Mouse (Mus musculus) heart, embryonic 14.5 days (tissue): ENCODE data around the gene Stard13. TPM values are rescaled to one million over a fixed set of nuclear protein-coding genes. Genes with fewer than 3 reads are reported as not detected.

Source experiments
- ATAC-seq: fragments of 200-750 bp; cut with Nextera tagmentation; 2 replicates; pipeline ENCODE4 v1.8.0; 2017; ENCODE audit warnings: low read depth, moderate TSS enrichment; ENCODE audit not compliant: insufficient number of reproducible peaks, insufficient read depth, low FRiP score
- H3K27ac ChIP-seq, 2 experiments: fragments of 200-500 bp in 1 of 2; fragments of 300-500 bp in 1 of 2; sonication (generic) in 1 of 2; replicated peaks in 1 of 2; 2 replicates each; pipeline ENCODE4 v1.5.1; 2012 to 2014; ENCODE audit warnings: low read depth in 2 of 2, low read length in 2 of 2, control low read depth in 1 of 2, mild to moderate bottlenecking in 1 of 2, mixed read lengths in 1 of 2; ENCODE audit not compliant: control insufficient read depth in 1 of 2, insufficient read depth in 1 of 2
- H3K27me3 ChIP-seq: fragments of 300-500 bp; sonication (generic); 2 replicates; pipeline ENCODE4 v1.6.1; 2014; ENCODE audit warnings: mild to moderate bottlenecking, low read length, control low read depth; ENCODE audit not compliant: control insufficient read depth, insufficient read depth
- H3K36me3 ChIP-seq: fragments of 300-500 bp; sonication (generic); 2 replicates; pipeline ENCODE4 v1.6.1; 2014; ENCODE audit warnings: mild to moderate bottlenecking, control low read depth, low read length, mixed read lengths; ENCODE audit not compliant: control insufficient read depth, insufficient read depth
- H3K4me1 ChIP-seq, 2 experiments: fragments of 200-500 bp in 1 of 2; fragments of 300-500 bp in 1 of 2; sonication (generic) in 1 of 2; 2 replicates each; pipeline ENCODE4 v1.6.1; 2012 to 2014; ENCODE audit warnings: low read length in 2 of 2, control low read depth in 1 of 2, mixed read lengths in 1 of 2; ENCODE audit not compliant: control insufficient read depth in 2 of 2, insufficient read depth in 2 of 2
- H3K4me2 ChIP-seq: fragments of 300-500 bp; sonication (generic); 2 replicates; pipeline ENCODE4 v1.6.1; 2014; ENCODE audit warnings: mild to moderate bottlenecking, low read length
- H3K4me3 ChIP-seq, 2 experiments: fragments of 200-500 bp in 1 of 2; fragments of 300-500 bp in 1 of 2; sonication (generic) in 1 of 2; 2 replicates each; pipeline ENCODE4 v1.5.1; 2012 to 2014; ENCODE audit warnings: low read length in 2 of 2, mild to moderate bottlenecking in 2 of 2, control low read depth in 1 of 2, low read depth in 1 of 2, moderate library complexity in 1 of 2; ENCODE audit not compliant: control insufficient read depth in 1 of 2, insufficient read depth in 1 of 2
- H3K9ac ChIP-seq: fragments of 300-500 bp; sonication (generic); 2 replicates; pipeline ENCODE4 v1.6.1; 2014; ENCODE audit warnings: mild to moderate bottlenecking, low read length
- H3K9me3 ChIP-seq: fragments of 300-500 bp; sonication (generic); 2 replicates; pipeline ENCODE4 v1.6.1; 2016; ENCODE audit warnings: low read length, control low read depth; ENCODE audit not compliant: control insufficient read depth
- WGBS: fragments of 180-500 bp; shearing (Covaris S2); extraction: QIAGEN DNeasy Blood & Tissue Kit; methylation state at CpG from one replicate; pipeline ENCODE4 v1.1.7; 2014; 5-methylcytosine and 5-hydroxymethylcytosine counted together
- polyA plus RNA-seq: library from polyadenylated mRNA; unstranded; fragments of >200 nt; fragmentation: Nextera tagmentation; extraction: Ambion mirVana; gene quantifications from 2 replicates; pipeline ENCODE4 v1.2.1, GENCODE M21; 2014

Stard13 gene
- polyA plus RNA-seq, 1 experiment from 2014 or later, result 3.4 TPM

GRCm38 (mm10) chr5:151127298-151127717 is 106.3 kb downstream of the Stard13 start:
- Histone ChIP-seq H3K27me3 (no peaks in the 10 kb centered on the region), H3K9ac (no peak overlapping the region), H3K36me3 (no peaks in the 10 kb centered on the region), H3K4me3 (no peak overlapping the region), H3K4me2 (peak overlapping the region; percentile 18; the same call in 1 of the 2 replicates), H3K27ac (no peak overlapping the region), H3K9me3 (no peaks in the 10 kb centered on the region), H3K4me1 (peaks cover 2 to 6% of the 10 kb centered on the region in 2 experiments; a peak in 3 of 4 replicates)
- ATAC-seq, result no peak
- WGBS, result 43% methylated on average over 6 of the region's 6 CpGs

GRCm38 (mm10) chr5:151126608-151127005 is 107.0 kb downstream of the Stard13 start:
- ATAC-seq, result no peak
- no peak overlapping the region for H3K27ac ChIP-seq
- H3K9ac ChIP-seq, result no peak overlapping the region
- no peaks in the 10 kb centered on the region for H3K9me3 ChIP-seq
- no peaks in the 10 kb centered on the region for H3K36me3 ChIP-seq
- no peak overlapping the region for H3K4me3 ChIP-seq
- 81% methylated on average over 10 of the region's 10 CpGs for WGBS
- no peak overlapping the region for H3K4me2 ChIP-seq
- no peaks in the 10 kb centered on the region for H3K27me3 ChIP-seq
- peaks cover 2 to 6% of the 10 kb centered on the region in 2 experiments; a peak in 3 of 4 replicates for H3K4me1 ChIP-seq

GRCm38 (mm10) chr5:151125985-151126607 is 107.5 kb downstream of the Stard13 start:
- Histone ChIP-seq H3K4me1 (peaks cover under 1 to 2% of the 10 kb centered on the region in 2 experiments; a peak in 3 of 4 replicates), H3K9ac (no peak overlapping the region), H3K4me3 (no peak overlapping the region), H3K27me3 (no peaks in the 10 kb centered on the region), H3K27ac (no peak overlapping the region), H3K9me3 (no peaks in the 10 kb centered on the region), H3K36me3 (no peaks in the 10 kb centered on the region), H3K4me2 (peak overlapping the region; percentile 21; the same call in 1 of the 2 replicates)
- ATAC-seq, result no peak
- 63% methylated on average over 6 of the region's 6 CpGs for WGBS

GRCm38 (mm10) chr5:151117846-151118245 is 115.8 kb downstream of the Stard13 start:
- no peak overlapping the region for H3K27ac ChIP-seq
- no peak for ATAC-seq
- no peaks in the 10 kb centered on the region for H3K36me3 ChIP-seq
- H3K27me3 ChIP-seq, result no peaks in the 10 kb centered on the region
- H3K9me3 ChIP-seq, result no peaks in the 10 kb centered on the region
- peaks cover 6 to 7% of the 10 kb centered on the region in 2 experiments; a peak in 3 of 4 replicates for H3K4me1 ChIP-seq
- WGBS, result 59% methylated on average over 2 of the region's 2 CpGs
- no peak overlapping the region for H3K4me3 ChIP-seq
- H3K4me2 ChIP-seq, result no peak overlapping the region
- no peak overlapping the region for H3K9ac ChIP-seq

GRCm38 (mm10) chr5:151116192-151116887 is 117.3 kb downstream of the Stard13 start:
- Histone ChIP-seq H3K27ac (no peak overlapping the region), H3K4me2 (no peak overlapping the region), H3K36me3 (no peaks in the 10 kb centered on the region), H3K27me3 (no peaks in the 10 kb centered on the region), H3K4me3 (no peak overlapping the region), H3K9me3 (no peaks in the 10 kb centered on the region), H3K4me1 (peaks cover 6 to 7% of the 10 kb centered on the region in 2 experiments; a peak in 3 of 4 replicates), H3K9ac (no peak overlapping the region)
- no peak for ATAC-seq
- 71% methylated on average over 5 of the region's 5 CpGs for WGBS

GRCm38 (mm10) chr5:151112743-151113142 is 120.9 kb downstream of the Stard13 start:
- H3K27me3 ChIP-seq, result no peaks in the 10 kb centered on the region
- 76% methylated on average over 9 of the region's 9 CpGs for WGBS

GRCm38 (mm10) chr5:151111080-151111871 is 122.4 kb downstream of the Stard13 start:
- 83% methylated on average over 7 of the region's 7 CpGs for WGBS
- Histone ChIP-seq H3K36me3 (no peaks in the 10 kb centered on the region), H3K4me1 (peaks cover 0 to 8% of the 10 kb centered on the region in 2 experiments; a peak in 2 of 4 replicates), H3K9ac (no peak overlapping the region), H3K4me2 (no peak overlapping the region), H3K9me3 (no peaks in the 10 kb centered on the region), H3K27me3 (no peaks in the 10 kb centered on the region), H3K4me3 (no peak overlapping the region), H3K27ac (no peak overlapping the region)
- no peak for ATAC-seq

More at GRCm38 (mm10) chr5:151112743-151113142, 120.9 kb downstream of the Stard13 start:
- Histone ChIP-seq H3K4me3 (no peak overlapping the region), H3K36me3 (no peaks in the 10 kb centered on the region), H3K4me2 (no peak overlapping the region), H3K27ac (no peak overlapping the region), H3K4me1 (peaks cover 2 to 12% of the 10 kb centered on the region in 2 experiments), H3K9ac (no peak overlapping the region), H3K9me3 (no peaks in the 10 kb centered on the region)
- ATAC-seq, result no peak
